Mouse (Mus musculus): ENCODE data around the gene Nfu1. TPM values are rescaled to one million over a fixed set of nuclear protein-coding genes. Genes with fewer than 3 reads are reported as not detected.

Gene Nfu1
- polyA plus RNA-seq, 1 experiment from 2014 or later = 105 TPM

GRCm38 (mm10) chr6:87068209-87068608, 59.2 kb downstream of the Nfu1 start:
- in situ Hi-C loops (cut with MboI; ENCODE audit: low pct_unique_long_range_greater_than_20kb) = no loop called here
- ChIA-PET CTCF (interaction anchor here (1.4 to 1.5 kb wide), 2 partner anchors 8 to 12 kb away, joined by 3 to 4 read pairs; no protein-coding TSS in a partner anchor), POLR2A (interaction anchor here (0.5 kb wide), 1 partner anchor 24 kb away, joined by 5 read pairs; no protein-coding TSS in a partner anchor)
- ATAC-seq = no peak
- no peak for DNase-seq (ENCODE audit: low read depth, low spot score)
- no peaks in the 10 kb centered on the region for H3K27me3 ChIP-seq
- TF ChIP-seq CTCF (IDR thresholded peaks at IDR 0.05) = no peak

GRCm38 (mm10) chr6:87069195-87069900, 60.3 kb downstream of the Nfu1 start:
- CTCF ChIA-PET = no interaction called here
- ATAC-seq (no peak), DNase-seq (ENCODE audit: low read depth, low spot score) (no peak)
- POLR2A ChIA-PET = no interaction called here
- no peak for TF ChIP-seq CTCF (IDR thresholded peaks at IDR 0.05)
- in situ Hi-C loops (cut with MboI; ENCODE audit: low pct_unique_long_range_greater_than_20kb) = no loop called here
- no peaks in the 10 kb centered on the region for H3K27me3 ChIP-seq

DNA sequence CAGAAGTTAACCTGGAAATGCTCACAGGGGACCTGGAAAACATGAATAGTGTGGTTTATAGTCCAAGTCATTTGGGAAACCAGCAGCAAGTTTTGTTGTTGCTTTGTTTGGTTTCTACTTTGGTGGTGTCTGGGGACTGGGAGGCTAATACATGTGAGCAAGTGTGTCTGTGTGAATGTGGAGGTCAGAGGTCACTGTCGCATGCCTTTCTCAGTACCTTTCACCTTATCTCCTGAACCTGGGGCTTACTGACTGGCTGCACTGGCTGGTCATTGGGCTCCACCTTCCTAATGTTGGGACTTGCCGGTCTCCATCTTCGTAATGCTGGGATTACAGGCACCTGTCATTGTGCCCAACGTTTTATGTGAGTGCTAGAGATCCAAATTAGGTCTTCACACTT, 61.6 kb downstream of the Nfu1 start:
- DNase-seq (ENCODE audit: low read depth, low spot score) = no peak
- no peak for ATAC-seq
- in situ Hi-C loops (cut with MboI; ENCODE audit: low pct_unique_long_range_greater_than_20kb) = no loop called here
- H3K27me3 ChIP-seq = no peaks in the 10 kb centered on the region
- TF ChIP-seq CTCF (IDR thresholded peaks at IDR 0.05) = no peak
- ChIA-PET CTCF (no interaction called here), POLR2A (no interaction called here)

GRCm38 (mm10) chr6:87072759-87073158, 63.7 kb downstream of the Nfu1 start:
- in situ Hi-C loops (cut with MboI; ENCODE audit: low pct_unique_long_range_greater_than_20kb) = no loop called here
- POLR2A ChIA-PET = no interaction called here
- H3K27me3 ChIP-seq = no peaks in the 10 kb centered on the region
- no peak for DNase-seq (ENCODE audit: low read depth, low spot score)
- ATAC-seq = no peak
- CTCF ChIA-PET = no interaction called here
- TF ChIP-seq CTCF (IDR thresholded peaks at IDR 0.05) = no peak

GRCm38 (mm10) chr6:87075092-87075685, 66.2 kb downstream of the Nfu1 start:
- ChIA-PET POLR2A (no interaction called here), CTCF (interaction anchor here (1.5 kb wide), 1 partner anchor 11 kb away, joined by 4 read pairs; no protein-coding TSS in a partner anchor)
- in situ Hi-C loops (cut with MboI; ENCODE audit: low pct_unique_long_range_greater_than_20kb) = no loop called here
- ATAC-seq (no peak), DNase-seq (ENCODE audit: low read depth, low spot score) (no peak)
- no peaks in the 10 kb centered on the region for H3K27me3 ChIP-seq
- no peak for TF ChIP-seq CTCF (IDR thresholded peaks at IDR 0.05)

Other genes with a start within 250 kb of the Nfu1 start
- gene Anxa4, start 215.7 kb upstream of the Nfu1 start, polyA plus RNA-seq (2021) = 388 TPM
- 60.1 TPM for gene Aak1, start 159.7 kb upstream of the Nfu1 start, polyA plus RNA-seq (2021)
- 46.1 TPM for gene Gfpt1, start 33.6 kb downstream of the Nfu1 start, polyA plus RNA-seq (2021)
- not detected for gene D6Ertd527e, start 95.5 kb downstream of the Nfu1 start, polyA plus RNA-seq (2021)

Measured in Patski (cell line).